Mouse (Mus musculus) embryo, embryonic 10.5 days (tissue): ENCODE data around the gene Zfp661.
"Not testable (repeated sequence)": the region's sequence is repeated elsewhere in the genome, so short reads cannot be mapped to it uniquely, and the experiment has no call there.

Source experiments
- DNase-seq: peaks from one replicate; pipeline ENCODE4 v3.0.0-alpha.2; 2015; ENCODE audit warnings: low spot score

The Zfp661 gene

DNA sequence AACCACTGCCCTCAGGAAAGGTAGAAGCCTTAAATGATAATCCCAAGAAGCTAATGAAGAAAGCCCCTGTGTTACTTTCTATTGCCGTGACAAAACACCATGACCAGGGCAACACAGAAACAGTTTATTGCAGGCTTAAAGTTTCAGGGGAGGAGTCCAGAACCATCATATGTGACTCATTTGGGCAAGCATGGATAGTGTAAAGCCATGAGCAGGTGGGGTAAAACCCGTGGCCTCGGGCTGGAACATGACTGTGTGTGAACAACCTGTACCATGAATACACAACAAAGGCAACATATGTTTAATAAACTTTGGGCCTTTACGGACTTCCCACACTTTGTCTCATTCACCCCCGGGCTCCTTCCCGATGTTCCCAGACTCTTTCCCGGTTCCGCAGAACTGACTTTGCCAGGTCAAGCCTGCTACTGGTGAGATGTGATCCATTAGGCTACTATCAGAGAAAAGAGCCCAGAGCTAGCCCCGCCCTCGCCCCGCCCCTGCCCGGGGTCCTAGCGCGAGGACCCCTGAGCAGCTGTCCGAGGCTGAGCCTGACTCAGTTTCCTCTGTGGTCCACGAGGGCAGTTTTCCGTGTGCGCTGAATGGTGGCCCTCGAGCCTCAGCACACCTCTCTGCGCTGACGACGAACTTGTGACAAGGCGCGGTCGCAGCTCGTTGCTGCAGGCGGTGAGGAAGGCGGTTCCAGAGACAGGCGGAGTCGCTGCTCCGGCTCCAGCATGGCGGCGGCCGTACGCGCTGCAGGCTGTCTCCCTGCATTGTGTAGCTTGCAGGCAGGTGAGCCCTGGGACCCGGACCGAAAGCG is at the start of gene Zfp661, which contains the start of gene Mrps5:
Gene Zfp661, minus strand, starts transcription at position 401 of the 820 bp plus-strand sequence.
Gene Mrps5, plus strand, starts transcription at position 529 of the 820 bp plus-strand sequence.
- peak; percentile 86 for DNase-seq

DNA sequence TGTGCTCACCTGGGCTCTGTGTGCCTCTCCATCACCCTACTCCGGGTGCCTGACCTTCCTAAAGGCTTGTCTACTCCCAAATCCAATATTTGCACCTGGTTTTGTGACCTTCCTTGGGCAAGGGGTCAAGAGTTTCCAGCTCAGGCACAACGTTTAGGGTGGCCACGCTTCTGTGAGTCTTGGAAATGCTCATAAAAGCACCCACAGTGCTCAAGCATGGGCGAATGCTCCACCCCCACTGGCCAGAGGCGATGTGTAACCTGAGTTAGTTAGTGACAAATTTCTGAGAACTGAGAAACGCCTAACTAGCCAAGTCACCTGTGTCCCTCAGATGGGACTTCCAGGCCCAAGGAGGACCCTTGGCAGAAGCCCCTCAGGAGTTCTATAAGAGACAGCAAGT is 48.7 kb upstream of the Zfp661 start:
- no peak for DNase-seq

DNA sequence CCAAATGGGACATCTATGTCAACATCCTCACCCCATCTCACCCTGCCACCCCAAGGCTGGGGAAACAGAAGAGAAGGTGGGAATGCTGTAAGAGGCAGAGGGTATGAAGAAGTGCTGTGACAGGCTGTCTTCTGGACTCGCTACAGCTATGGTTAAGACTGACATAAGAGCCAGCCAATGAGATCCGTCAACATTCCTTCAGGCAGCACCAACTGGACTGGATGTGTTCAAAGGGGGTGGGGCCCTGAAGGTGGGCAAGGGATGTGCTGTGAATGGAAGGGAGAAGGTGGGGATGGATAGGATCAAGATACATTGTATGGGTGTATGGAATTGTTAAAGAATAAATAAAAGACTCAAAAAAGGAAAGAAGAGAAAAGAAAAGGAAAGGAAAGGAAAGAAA is 45.7 kb upstream of the Zfp661 start:
- DNase-seq: no peak

DNA sequence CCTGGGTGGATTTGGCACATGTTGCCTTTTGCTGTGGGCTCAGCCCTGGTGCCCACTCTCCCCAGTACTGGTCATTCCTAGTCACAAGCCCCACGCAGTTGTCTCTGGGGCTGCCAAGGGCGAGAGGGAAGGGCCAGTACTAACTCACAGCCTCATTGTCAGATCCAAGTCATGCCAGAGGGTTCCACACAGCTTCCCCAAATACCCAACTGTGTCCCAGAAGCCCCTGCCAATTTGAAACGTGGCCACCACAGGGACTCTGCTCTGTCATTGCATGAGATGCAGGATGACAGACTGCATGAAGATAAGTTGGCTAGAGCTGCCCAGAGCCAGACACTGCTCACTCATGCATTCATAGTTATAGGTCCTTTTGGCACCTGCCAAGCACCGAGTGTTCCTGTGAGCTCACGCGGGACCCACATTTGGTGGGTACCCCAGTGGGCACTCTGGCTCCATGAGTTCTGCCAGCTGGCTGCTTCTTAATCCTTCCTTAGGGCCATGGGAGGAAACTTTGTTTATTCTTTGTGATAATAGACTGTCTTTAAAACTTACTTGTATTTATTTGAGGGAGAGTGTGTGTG is 41.2 kb upstream of the Zfp661 start:
- DNase-seq: no peak

DNA sequence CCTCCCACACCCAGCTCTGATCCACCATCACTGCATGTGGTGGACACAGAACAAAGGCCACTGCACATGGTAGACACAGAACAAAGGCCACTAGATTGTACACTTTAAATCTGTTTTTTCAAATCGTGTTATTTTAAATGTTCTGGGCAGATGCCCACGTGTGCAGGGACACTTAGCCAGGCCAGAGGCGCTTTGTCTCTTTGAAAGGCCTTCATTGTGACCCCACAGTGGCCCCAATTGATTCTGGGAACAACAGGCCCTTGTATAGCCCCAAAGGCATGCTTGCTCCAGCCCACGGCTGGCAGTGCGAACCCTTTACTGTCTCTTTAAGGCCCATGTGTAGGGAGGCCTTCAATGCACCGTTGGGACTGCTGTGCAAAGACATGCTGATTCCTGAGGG is 40.5 kb upstream of the Zfp661 start:
- peak; percentile 7 for DNase-seq

DNA sequence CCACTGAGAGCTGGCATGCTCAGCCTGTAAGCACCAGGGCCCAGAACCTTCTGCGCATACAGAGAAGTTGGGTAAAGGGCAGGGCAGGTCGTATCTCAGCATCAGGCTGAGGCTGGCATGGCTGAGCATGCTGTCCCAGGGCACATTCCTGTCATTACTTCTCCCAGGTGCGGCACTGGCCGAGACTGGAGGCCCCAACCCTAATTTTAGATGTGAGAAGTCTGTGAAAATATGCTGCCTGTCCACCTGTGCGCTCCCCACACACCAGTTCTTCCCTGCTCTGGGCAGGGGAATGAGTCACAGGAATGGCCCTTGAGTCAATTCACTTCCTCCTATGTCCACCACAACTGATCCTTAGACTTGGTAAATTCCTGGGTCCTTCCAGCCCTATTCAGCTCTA is 38.8 kb upstream of the Zfp661 start:
- no peak for DNase-seq

DNA sequence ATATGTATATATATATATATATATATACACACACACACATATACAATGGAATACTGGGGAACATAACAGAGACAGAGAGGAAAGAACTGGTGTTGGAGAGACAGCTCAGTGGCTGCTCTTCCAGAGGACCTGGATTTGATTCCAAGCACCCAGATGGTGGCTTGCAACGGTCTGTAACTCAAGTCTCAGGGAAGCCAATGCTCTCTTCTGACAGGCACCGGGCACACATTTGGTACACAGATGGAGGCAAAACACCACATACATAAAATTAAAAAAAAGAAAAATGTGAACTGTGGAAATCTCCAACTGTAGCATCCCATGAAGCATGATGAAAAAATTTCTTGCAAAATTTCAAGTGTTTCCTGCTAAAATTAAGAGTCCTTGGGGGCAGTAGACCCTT is 37.9 kb upstream of the Zfp661 start:
- no peak for DNase-seq

DNA sequence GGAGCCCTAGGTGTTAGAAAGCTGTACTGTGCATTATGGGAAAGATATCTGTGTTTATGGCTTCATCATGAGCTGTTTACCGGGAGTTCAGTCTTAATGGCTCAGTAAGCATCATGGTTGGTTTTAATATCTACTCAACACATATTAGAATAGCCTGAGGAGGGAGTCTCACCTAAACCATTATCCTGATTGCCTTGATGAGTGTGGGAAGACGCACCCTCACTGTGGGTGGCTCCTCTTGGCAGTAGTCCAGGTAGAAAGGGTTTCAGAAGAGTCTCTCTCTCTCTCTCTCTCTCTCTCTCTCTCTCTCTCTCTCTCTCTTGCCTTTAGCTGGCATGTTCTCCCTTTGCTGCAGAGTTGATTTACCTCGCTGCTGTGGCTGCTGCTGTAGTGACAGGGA is 35.2 kb upstream of the Zfp661 start:
- no peak for DNase-seq

DNA sequence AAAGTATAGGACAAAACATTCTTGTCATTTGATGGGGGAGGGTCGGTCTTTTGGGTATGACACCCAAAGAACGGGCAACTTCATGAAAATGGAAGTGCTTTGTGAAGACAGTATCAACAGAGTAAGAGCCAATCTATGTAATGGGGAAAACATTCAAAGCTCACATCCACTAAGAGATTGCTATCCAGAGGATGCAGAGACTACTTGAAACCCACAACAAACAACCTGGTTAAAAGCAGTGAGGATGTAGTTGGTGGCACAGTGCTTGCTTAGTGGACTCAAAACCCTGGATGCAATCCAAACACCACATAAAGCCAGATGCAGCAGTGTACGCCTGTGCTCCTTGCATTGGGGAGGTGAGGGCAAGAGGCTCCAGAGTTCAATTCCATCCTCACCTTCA is 32.4 kb upstream of the Zfp661 start:
- no peak for DNase-seq

DNA sequence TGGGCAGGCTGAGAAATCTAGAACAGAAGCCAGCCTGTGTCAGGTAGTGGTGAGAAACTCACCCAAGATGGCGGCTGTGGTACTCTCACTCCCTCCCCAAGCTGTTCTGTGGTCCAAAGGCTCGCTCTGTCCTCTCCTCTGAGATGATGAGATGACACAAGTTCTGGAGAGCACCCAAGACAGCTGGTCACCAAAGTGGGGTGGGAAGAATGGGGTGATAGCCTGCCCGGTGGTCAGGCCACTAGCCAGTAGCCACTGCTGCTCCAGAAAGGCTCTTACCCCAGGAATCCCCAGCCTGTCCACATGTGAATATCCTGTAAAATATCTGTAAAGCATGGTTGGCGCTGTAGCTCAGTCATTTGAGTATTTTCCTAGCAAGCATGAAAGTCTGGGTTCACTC is 25.4 kb upstream of the Zfp661 start:
- no peak for DNase-seq

DNA sequence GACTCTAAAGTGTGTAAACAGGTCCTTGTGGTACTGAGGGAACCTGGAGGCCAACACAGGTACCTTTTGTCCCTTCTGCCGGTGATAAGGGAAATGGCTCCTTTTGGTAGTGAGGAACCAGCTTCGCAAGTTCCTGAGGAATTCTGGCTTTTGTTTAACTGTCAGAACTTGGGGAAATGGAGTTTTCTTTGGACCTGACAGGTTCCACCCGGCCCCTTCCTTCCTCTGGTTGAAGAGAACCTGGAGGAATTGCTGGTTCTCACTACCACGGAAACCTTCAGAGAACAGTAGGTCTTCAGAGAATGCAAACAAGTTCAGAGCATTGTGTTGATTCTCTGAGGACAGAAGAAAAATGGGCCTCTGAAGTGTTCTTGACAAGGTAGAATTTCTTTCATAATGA is 24.5 kb upstream of the Zfp661 start:
- no peak for DNase-seq

DNA sequence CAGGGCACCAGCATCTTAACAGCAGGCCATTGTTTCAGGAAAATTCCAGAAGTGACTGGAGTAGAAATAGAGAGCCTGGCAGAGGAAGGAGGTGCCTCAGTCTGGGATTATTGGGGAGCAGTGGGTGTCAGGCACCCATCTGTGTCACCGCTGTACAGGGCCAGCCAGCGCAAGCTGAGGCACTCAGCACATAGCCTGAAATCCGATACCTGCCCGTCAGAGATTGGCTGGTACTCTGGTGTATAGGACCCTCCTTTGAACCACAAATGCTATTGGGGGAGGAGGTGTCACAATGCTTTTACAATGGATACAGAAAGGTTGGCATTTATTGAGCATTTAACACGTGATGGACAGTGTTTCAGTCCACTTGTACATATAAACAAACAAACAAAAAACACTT is 22.1 kb upstream of the Zfp661 start:
- DNase-seq: peak; percentile 62

DNA sequence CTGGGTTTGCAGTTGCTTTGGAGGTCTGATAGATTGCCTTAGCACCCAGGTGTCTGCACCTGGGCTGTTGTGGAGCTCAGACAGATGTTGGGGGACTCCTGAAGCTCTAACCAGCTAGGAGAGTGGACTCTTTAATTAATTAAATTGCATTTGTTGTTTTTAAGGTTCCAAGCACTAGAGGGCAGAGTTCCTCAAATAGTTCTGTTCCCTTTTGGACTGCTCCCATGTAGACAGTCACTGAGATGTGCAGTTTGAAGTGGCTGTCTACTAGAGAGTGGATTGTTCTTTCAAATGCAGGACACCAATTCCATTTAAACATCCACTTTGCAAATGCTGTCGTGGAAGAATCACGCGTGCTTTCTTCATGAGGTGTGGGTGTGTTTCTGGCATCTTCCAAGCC is 21.3 kb upstream of the Zfp661 start:
- peak; percentile 82 for DNase-seq

DNA sequence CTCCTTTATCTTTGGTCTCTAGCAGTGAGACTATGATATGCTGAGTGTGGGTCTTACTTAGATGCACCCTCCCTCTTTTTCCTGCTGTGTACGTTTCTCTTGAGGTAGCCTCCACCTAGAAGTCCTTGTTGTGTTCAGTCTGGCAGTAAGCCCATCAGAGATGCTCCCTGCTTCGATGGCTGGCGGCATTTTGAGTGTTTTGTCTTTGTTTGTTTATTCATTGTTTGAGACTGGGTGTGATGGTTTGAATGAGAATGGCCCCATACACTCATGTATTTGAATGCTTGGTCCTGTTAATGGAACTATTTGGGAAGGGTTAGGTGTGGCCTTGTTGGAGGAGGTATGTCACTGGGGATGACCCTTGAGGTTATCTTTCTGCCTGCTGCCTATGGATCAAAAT is 18.3 kb upstream of the Zfp661 start:
- DNase-seq: no peak

DNA sequence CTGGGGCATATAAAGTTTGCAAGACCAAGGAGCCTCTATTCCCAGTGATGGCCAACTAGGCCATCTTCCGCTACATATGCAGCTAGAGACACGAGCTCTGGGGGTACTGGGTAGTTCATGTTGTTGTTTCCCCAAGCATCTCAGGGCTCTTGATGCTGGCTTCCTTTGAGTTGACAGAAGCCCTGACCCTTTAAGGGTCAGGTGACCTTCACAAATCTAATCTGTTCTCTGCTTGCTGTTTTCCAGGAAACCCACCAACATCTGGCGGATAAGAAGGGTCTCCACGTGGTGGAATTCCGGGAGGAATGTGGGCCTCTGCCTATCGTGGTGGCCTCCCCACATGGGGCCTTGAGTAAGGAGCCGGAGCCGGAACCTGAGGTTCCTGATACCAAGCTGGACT is 16.5 kb upstream of the Zfp661 start:
- DNase-seq: not testable (repeated sequence)

DNA sequence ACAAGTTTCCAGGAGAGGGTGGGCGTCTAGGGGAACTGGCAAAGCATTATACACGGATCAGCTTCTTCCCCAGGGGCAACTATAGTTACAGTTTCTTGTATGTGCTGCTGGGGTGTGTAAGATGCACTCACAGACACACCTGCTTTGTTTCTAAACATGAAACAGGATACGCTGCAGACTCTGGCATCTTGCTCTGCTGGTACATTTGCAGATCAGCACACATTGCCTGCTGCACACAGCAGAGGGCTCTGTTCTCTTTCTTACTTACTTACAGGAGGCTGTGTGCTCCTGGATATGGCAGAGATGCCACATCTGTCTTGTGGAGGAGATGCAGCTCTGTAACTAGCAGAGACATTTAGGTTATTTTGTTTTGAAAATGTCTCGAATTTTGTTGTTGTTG is 3.9 kb upstream of the Zfp661 start:
- DNase-seq: no peak

DNA sequence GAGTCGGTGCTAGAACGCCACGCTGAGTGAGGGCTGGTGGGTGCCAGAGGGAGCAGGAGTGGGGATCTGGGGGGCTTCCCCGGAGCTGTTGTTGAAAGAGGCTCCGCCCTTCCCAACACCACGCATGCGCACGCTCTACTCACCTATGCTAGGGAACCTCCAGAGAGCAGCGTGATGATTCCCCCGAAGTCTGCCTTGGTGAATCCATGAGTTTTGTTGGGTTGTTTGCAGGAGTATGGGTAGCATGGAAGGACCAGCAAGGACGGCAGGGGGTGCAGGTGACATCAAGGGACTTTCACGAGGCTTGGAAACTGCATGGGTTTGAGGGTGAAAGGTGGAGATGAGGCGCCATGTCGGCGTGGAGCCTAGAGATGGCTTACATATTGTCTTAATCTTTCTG is 3.3 kb upstream of the Zfp661 start:
- no peak for DNase-seq

DNA sequence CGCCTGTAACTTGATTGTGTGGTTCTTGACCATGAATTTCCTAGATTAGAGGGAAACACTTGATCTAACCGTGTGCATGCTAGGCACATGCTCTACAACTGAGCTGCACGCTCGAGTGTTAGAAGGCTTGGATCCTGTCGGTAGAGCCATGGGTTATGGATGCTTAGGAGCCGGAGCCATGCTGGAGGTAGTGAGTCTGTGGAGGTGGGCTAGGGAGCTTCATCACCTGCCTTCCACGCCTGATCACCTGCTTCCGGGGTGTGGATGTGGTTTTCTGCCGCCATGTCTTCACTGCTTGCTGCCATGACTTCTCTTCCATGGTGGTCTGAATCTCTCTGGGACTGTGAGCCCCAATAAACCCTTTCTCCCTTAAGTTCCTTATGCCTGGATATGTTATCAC is 2.0 kb upstream of the Zfp661 start:
- DNase-seq: no peak

DNA sequence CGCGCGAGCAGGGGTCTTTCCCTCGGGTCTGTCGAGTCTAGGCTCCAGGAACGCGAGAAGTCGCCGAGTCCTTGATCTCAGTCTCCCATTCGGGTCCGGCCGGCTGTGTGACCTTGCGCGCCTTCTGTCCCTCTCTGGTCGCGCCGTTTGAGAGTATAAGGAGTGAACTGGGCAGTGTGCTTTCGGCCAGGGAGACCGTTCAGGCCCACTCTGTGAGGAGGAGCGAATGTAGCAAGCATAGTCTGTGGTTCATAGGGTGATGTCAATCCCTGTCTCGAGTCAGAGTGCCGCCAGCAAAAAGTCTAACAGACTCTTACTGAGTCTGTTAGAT is 585 bp upstream of the Zfp661 start:
- no peak for DNase-seq

DNA sequence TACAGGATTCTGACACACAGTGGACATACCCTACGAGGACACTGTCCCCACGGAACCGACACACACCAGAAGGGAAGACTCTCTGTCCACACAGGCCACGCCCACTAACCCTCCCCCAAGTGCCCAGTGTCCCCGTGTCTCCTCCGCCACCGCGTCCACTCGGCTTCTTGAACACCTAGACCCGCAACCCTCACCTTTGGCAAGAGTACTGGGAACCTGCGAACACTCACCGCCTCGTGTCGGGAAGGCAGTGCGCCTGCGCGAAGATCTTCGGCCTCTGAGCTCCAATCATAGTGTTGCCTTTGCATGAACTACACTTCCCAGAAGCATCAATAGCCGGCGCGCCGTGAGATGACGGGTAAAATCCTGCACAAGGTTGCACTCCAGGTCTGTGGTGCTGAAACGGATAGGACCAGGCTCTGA is 2.4 kb downstream of the Zfp661 start:
- peak; percentile 96 for DNase-seq

DNA sequence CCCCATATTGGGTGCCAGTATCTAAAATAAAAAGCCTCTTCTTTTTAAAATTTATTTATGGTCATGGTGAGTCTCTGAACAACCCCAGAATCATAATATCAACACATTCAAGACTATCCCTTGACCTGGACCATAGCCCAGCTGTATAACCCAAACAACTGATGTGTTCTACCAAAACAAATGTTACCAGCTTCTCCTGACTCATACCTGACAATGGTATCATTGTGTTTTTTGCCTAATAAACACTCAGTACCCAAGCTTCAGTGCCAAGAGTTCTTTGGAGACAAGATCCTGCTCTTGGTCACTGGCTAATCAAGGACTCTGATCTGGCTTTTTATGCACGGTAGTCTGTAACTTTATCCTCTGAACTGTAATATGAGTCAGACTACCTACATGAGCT is 13.6 kb downstream of the Zfp661 start:
- DNase-seq: no peak

DNA sequence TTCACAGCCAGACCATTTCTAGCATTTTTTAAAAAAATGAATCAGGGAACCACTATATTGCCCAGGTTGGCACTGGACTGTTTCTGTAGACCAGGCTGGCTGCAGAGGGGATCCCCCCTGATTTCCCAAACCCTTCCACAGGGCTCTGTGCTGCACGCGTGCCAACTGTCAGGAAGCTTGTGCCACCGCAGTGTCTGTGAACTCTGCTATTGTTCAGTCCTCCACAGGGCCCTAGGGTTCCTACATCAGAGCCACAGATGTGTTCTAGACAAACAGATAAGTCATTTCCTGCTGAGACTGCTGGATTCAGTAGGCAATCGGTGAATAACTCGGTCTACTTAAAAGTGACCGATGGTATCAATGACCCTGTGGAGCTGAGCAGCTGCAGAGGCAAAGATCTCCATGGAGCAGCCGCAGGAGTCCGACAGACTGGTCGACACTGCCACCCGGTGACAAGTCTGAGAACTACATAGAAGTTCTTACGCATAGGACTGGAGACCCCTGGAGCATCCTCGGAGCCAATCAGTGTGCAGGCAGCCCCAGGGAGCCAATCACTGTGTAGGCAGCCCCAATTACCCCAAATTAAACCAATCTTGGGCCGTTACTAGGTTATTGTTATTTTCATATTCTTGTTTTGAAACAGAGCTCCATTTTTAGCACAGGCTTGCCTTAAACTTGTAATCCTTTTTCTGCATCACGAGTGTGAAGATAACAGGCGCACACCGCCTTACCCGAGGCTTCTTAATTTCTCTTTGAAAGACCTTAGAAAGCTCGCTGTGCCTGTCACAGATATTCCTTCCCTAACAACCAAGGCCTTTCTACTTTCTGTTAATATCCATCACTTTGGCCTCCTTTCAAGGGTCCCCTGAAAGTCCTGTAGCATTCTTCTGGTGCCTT is 27.6 kb downstream of the Zfp661 start:
- peak; percentile 96 for DNase-seq

DNA sequence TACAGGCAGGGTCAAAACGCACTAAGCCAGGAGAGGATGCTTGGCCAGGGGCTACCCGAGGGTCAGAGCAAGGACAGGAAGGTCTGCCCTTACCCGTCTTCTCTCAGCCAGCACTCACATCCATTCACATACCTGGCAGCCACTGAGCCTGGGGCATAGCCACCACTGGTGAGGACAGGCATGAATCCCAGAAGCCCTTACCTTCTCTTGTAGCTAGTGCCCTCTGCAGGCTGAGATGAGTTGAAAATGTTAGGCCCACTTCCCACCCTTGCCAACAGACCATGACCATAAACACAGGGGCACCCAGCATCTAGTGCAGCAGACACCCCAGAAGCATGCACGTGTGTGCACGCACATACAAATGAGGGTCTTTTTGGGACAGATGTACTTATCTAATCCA is 35.8 kb downstream of the Zfp661 start:
- peak; percentile 14 for DNase-seq
